Mouse (Mus musculus) 416B (cell line): ENCODE results near the gene Gm13057.
"Not testable (repeated sequence)": the region's sequence is repeated elsewhere in the genome, so short reads cannot be mapped to it uniquely, and the experiment has no call there.

Experiments used
- DNase-seq: peaks from one replicate; pipeline ENCODE4 v3.0.0; 2011; ENCODE audit warnings: low read depth

Gm13057 gene

DNA sequence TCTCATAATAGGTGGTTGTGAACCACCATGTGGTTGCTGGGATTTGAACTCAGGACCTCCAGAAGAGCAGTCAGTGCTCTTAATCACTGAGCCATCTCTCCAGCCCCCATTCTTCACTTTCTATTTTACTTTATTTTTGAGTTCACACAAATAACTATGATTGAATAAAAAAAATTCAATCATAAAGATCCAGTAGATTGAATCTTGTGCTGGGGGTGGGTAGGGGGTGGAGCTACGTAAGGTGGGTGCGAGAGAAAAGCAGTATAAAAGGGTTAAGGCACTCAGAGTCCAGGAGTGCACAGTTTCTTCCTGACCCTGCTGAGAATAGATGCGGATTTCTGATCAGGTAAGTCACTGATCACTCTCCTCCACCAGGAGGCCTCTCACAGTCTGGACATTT lies at the start of gene Gm13057, which contains the start of gene BC080695:
TSS of gene Gm13057 (plus strand) at position 310 of the 400 bp plus-strand sequence.
TSS of gene BC080695 (plus strand) at position 301 of the 400 bp plus-strand sequence.
- DNase-seq: not testable (repeated sequence)

DNA sequence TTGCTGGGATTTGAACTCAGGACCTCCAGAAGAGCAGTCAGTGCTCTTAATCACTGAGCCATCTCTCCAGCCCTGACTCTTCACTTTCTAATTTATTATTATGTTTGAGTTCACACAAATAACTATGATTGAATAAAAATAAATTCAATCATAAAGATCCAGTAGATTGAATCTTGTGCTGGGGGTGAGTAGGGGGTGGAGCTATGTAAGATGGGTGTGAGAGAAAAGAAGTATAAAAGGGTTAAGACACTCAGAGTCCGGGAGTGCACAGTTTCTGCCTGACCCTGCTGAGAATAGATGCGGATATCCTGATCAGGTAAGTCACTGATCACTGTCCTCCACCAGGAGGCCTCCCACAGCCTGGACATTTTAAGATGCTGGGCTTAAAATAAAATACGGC lies 40.5 kb upstream of the Gm13057 start, which contains the start of gene Gm13043:
TSS of gene Gm13043 (plus strand) at position 301 of the 400 bp plus-strand sequence.
- no peak for DNase-seq

DNA sequence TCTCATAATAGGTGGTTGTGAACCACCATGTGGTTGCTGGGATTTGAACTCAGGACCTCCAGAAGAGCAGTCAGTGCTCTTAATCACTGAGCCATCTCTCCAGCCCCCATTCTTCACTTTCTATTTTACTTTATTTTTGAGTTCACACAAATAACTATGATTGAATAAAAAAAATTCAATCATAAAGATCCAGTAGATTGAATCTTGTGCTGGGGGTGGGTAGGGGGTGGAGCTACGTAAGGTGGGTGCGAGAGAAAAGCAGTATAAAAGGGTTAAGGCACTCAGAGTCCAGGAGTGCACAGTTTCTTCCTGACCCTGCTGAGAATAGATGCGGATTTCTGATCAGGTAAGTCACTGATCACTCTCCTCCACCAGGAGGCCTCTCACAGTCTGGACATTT lies 15.9 kb upstream of the Gm13057 start, which contains the start of gene Gm13040:
TSS of gene Gm13040 (plus strand) at position 301 of the 400 bp plus-strand sequence.
- not testable (repeated sequence) for DNase-seq
